Mouse (Mus musculus): Measurements from ENCODE around the gene Srp68. TPM values are rescaled to one million over a fixed set of nuclear protein-coding genes. Genes with fewer than 3 reads are reported as not detected.
A peak's percentile ranks its signal among the peaks of the same experiment; 100 is the strongest.

Srp68 gene
- polyA plus RNA-seq, 1 experiment from 2014 or later = 89.8 TPM

DNA sequence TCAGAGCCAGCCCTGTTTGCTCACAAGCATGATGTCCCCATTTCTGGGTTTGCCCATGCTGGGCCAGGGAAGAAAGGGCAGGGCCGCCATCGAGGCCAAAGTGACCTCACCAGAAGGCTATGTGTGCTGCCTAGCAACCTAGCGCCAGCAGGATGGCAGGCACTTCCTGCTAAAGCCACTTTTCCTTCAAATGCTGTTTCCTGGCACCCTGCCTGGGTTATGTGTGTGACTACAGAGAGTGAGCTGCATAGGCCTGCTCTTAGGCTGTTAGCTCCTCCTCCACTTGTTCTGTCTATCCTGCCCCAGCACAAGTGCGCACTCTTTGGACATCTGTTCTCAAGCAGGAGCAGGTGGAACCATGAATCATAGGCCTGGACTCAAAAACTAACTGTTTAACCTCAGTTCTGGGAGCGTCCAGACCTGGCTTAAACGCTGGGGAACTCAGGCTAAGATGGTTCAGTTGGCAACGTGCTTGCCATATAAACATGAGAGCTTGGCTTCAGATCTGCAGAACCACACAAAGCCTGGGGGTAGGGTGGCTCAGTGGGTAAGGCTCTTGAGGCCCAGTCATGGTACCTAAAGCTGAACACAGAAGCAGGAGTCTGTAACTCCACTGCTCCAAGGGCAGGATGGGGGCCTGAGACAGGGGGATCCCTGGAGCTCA is 55.1 kb downstream of the Srp68 start:
- Histone ChIP-seq H3K4me3 (ENCODE audit: low read depth, low read length) (no peak overlapping the region), H3K4me1 (ENCODE audit: insufficient read depth) (peaks cover 11% of the 10 kb centered on the region), H3K9ac (no peak overlapping the region), H3K27ac (ENCODE audit: low read depth) (peak overlapping the region; percentile 89), H3K4me2 (0 out of 2 replicates have a peak overlapping the region, but pooled peaks have one; percentile 25), H3K27me3 (ENCODE audit: insufficient read depth, low read length) (peaks cover 28% of the 10 kb centered on the region), H3K36me3 (ENCODE audit: insufficient read depth) (0 out of 2 replicates have a peak, but pooled peaks cover 4% of the 10 kb centered on the region), H3K9me3 (ENCODE audit: low read depth, low read length) (peaks cover 4% of the 10 kb centered on the region; the same call in 1 of the 2 replicates)
- TF ChIP-seq CTCF (IDR thresholded peaks at IDR 0.05; ENCODE audit: low read depth) = no peak
- 33% methylated on average over 7 of the region's 7 CpGs for WGBS
- ATAC-seq (ENCODE audit: insufficient read depth) = peak; percentile 91
- peak; percentile 96 for DNase-seq

- no peak for DNase-seq
- 60% methylated on average over 2 of the region's 2 CpGs for WGBS
- H3K27ac ChIP-seq (ENCODE audit: low read depth) = peak overlapping the region; percentile 87
- H3K36me3 ChIP-seq (ENCODE audit: insufficient read depth) = 0 out of 2 replicates have a peak, but pooled peaks cover 4% of the 10 kb centered on the region
- peaks cover 4% of the 10 kb centered on the region; the same call in 1 of the 2 replicates for H3K9me3 ChIP-seq (ENCODE audit: low read depth, low read length)
- no peak overlapping the region for H3K9ac ChIP-seq
- peaks cover 11% of the 10 kb centered on the region for H3K4me1 ChIP-seq (ENCODE audit: insufficient read depth)
- H3K4me2 ChIP-seq = 0 out of 2 replicates have a peak overlapping the region, but pooled peaks have one; percentile 25
- ATAC-seq (ENCODE audit: insufficient read depth) = no peak
- H3K4me3 ChIP-seq (ENCODE audit: low read depth, low read length) = no peak overlapping the region
- peaks cover 22% of the 10 kb centered on the region for H3K27me3 ChIP-seq (ENCODE audit: insufficient read depth, low read length)
- TF ChIP-seq CTCF (IDR thresholded peaks at IDR 0.05; ENCODE audit: low read depth) = no peak
Measured at GRCm38 (mm10) chr11:116218263-116218662, 55.8 kb downstream of the Srp68 start.

GRCm38 (mm10) chr11:116216549-116216948 is 57.5 kb downstream of the Srp68 start:
- H3K27me3 ChIP-seq (ENCODE audit: insufficient read depth, low read length) = peaks cover 5% of the 10 kb centered on the region; the same call in 1 of the 2 replicates
- H3K9me3 ChIP-seq (ENCODE audit: low read depth, low read length) = peaks cover 1% of the 10 kb centered on the region; the same call in 1 of the 2 replicates
- no peaks in the 10 kb centered on the region for H3K36me3 ChIP-seq (ENCODE audit: insufficient read depth)
- H3K4me2 ChIP-seq = no peak overlapping the region
- H3K9ac ChIP-seq = no peak overlapping the region
- WGBS = 71% methylated on average over 11 of the region's 11 CpGs
- TF ChIP-seq CTCF (IDR thresholded peaks at IDR 0.05; ENCODE audit: low read depth) = no peak
- ATAC-seq (ENCODE audit: insufficient read depth) (no peak), DNase-seq (no peak)
- H3K4me3 ChIP-seq (ENCODE audit: low read depth, low read length) = no peak overlapping the region
- H3K27ac ChIP-seq (ENCODE audit: low read depth) = no peak overlapping the region
- peaks cover 11% of the 10 kb centered on the region for H3K4me1 ChIP-seq (ENCODE audit: insufficient read depth)

DNA sequence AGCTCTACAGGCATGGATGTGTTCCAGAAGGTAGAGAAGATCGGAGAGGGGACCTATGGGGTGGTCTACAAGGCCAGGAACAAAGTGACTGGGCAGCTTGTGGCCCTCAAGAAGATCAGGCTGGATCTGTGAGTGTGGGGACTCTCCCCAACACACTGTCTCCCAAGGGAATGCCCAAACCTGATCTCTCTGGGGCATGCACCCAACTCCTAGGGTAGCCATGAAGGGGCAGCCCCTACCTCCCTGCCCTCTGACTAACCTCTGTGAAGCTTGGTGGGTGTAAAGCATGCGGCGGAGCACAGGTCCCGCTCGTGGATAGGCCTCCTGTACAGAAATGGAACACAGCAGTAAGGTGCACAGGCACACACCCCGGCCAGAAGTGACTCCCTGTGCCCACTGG is 58.0 kb downstream of the Srp68 start:
- WGBS = 90% methylated on average over 6 of the region's 6 CpGs
- no peak for TF ChIP-seq CTCF (IDR thresholded peaks at IDR 0.05; ENCODE audit: low read depth)
- no peak overlapping the region for H3K4me2 ChIP-seq
- H3K36me3 ChIP-seq (ENCODE audit: insufficient read depth) = no peaks in the 10 kb centered on the region
- H3K9me3 ChIP-seq (ENCODE audit: low read depth, low read length) = no peaks in the 10 kb centered on the region
- DNase-seq (no peak), ATAC-seq (ENCODE audit: insufficient read depth) (no peak)
- no peak overlapping the region for H3K27ac ChIP-seq (ENCODE audit: low read depth)
- no peak overlapping the region for H3K4me3 ChIP-seq (ENCODE audit: low read depth, low read length)
- H3K27me3 ChIP-seq (ENCODE audit: insufficient read depth, low read length) = no peaks in the 10 kb centered on the region
- no peak overlapping the region for H3K9ac ChIP-seq
- peaks cover 11% of the 10 kb centered on the region for H3K4me1 ChIP-seq (ENCODE audit: insufficient read depth)

- Histone ChIP-seq H3K4me1 (ENCODE audit: insufficient read depth) (peaks cover 11% of the 10 kb centered on the region), H3K4me2 (no peak overlapping the region), H3K27ac (ENCODE audit: low read depth) (no peak overlapping the region), H3K36me3 (ENCODE audit: insufficient read depth) (no peaks in the 10 kb centered on the region), H3K4me3 (ENCODE audit: low read depth, low read length) (no peak overlapping the region), H3K27me3 (ENCODE audit: insufficient read depth, low read length) (no peaks in the 10 kb centered on the region), H3K9me3 (ENCODE audit: low read depth, low read length) (no peaks in the 10 kb centered on the region), H3K9ac (no peak overlapping the region)
- DNase-seq (peak; percentile 46), ATAC-seq (ENCODE audit: insufficient read depth) (no peak)
- TF ChIP-seq CTCF (IDR thresholded peaks at IDR 0.05; ENCODE audit: low read depth) = peak; percentile 63
- 73% methylated on average over 7 of the region's 7 CpGs for WGBS
Measured at GRCm38 (mm10) chr11:116215181-116215580, 58.8 kb downstream of the Srp68 start.

- no peak overlapping the region for H3K4me2 ChIP-seq
- WGBS = 72% methylated on average over 13 of the region's 13 CpGs
- peaks cover 1% of the 10 kb centered on the region for H3K4me1 ChIP-seq (ENCODE audit: insufficient read depth)
- 0 out of 2 replicates have a peak, but pooled peaks cover 4% of the 10 kb centered on the region for H3K36me3 ChIP-seq (ENCODE audit: insufficient read depth)
- DNase-seq (peak; percentile 41), ATAC-seq (ENCODE audit: insufficient read depth) (no peak)
- no peaks in the 10 kb centered on the region for H3K9me3 ChIP-seq (ENCODE audit: low read depth, low read length)
- TF ChIP-seq CTCF (IDR thresholded peaks at IDR 0.05; ENCODE audit: low read depth) = no peak
- H3K27ac ChIP-seq (ENCODE audit: low read depth) = no peak overlapping the region
- no peak overlapping the region for H3K9ac ChIP-seq
- H3K4me3 ChIP-seq (ENCODE audit: low read depth, low read length) = no peak overlapping the region
- H3K27me3 ChIP-seq (ENCODE audit: insufficient read depth, low read length) = no peaks in the 10 kb centered on the region
Measured at GRCm38 (mm10) chr11:116213877-116214510, 60.0 kb downstream of the Srp68 start.

DNA sequence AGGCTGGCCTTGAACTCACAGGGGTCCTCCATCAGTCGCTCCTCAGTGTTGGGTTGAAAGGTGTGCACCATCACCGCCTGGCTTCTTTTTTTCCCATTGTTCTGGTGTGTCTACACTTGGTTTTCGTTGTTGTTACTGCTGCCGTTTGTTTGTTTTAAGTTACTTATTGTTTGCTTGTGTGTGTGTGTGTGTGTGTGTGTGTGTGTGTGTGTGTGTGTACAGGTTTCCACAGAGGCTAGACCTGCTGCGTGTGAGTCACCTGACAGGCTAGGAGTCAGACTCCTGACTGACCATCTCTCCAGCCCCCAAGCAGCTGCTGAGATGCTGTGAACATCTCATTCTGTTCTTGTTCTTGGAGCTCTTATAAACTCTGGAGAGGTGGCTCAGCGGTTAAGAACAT is 61.2 kb downstream of the Srp68 start:
- Histone ChIP-seq H3K4me1 (ENCODE audit: insufficient read depth) (no peaks in the 10 kb centered on the region), H3K9me3 (ENCODE audit: low read depth, low read length) (no peaks in the 10 kb centered on the region), H3K27me3 (ENCODE audit: insufficient read depth, low read length) (no peaks in the 10 kb centered on the region), H3K4me2 (no peak overlapping the region), H3K27ac (ENCODE audit: low read depth) (no peak overlapping the region), H3K9ac (no peak overlapping the region), H3K36me3 (ENCODE audit: insufficient read depth) (0 out of 2 replicates have a peak, but pooled peaks cover 4% of the 10 kb centered on the region), H3K4me3 (ENCODE audit: low read depth, low read length) (no peak overlapping the region)
- 79% methylated on average over 6 of the region's 6 CpGs for WGBS
- no peak for TF ChIP-seq CTCF (IDR thresholded peaks at IDR 0.05; ENCODE audit: low read depth)
- no peak for DNase-seq
- ATAC-seq (ENCODE audit: insufficient read depth) = no peak

Data from lung, embryonic 14.5 days (tissue).